Mouse (Mus musculus) limb, embryonic 11.5 days (tissue): Measurements from ENCODE around the gene Qtrt2. TPM values are rescaled to one million over a fixed set of nuclear protein-coding genes. Genes with fewer than 3 reads are reported as not detected.

Source experiments
- ATAC-seq: fragments of 200-750 bp; cut with Nextera tagmentation; 2 replicates; pipeline ENCODE4 v1.8.0; 2017; ENCODE audit warnings: low read depth; ENCODE audit not compliant: insufficient number of reproducible peaks, low FRiP score, low TSS enrichment
- DNase-seq: peaks from one replicate; pipeline ENCODE4 v3.0.0-alpha.2; 2015; ENCODE audit warnings: low spot score
- H3K27ac ChIP-seq: fragments of 300-500 bp; sonication (generic); replicated peaks from 2 replicates; pipeline ENCODE4 v1.5.1; 2014; ENCODE audit warnings: low read depth, mild to moderate bottlenecking, low read length
- H3K27me3 ChIP-seq: fragments of 300-500 bp; sonication (generic); 2 replicates; pipeline ENCODE4 v1.6.1; 2014; ENCODE audit warnings: mild to moderate bottlenecking, low read length, mixed read lengths; ENCODE audit not compliant: control insufficient read depth, insufficient read depth
- H3K36me3 ChIP-seq: fragments of 300-500 bp; sonication (generic); 2 replicates; pipeline ENCODE4 v1.6.1; 2014; ENCODE audit warnings: mild to moderate bottlenecking, low read length, moderate library complexity, mixed read lengths; ENCODE audit not compliant: control insufficient read depth, insufficient read depth
- H3K4me1 ChIP-seq: fragments of 300-500 bp; sonication (generic); 2 replicates; pipeline ENCODE4 v1.6.1; 2014; ENCODE audit warnings: low read length, mixed read lengths; ENCODE audit not compliant: control insufficient read depth, insufficient read depth
- H3K4me2 ChIP-seq: fragments of 300-500 bp; sonication (generic); 2 replicates; pipeline ENCODE4 v1.6.1; 2014; ENCODE audit warnings: low read depth, mild to moderate bottlenecking, moderate library complexity; ENCODE audit not compliant: severe bottlenecking
- H3K4me3 ChIP-seq: fragments of 300-500 bp; sonication (generic); 2 replicates; pipeline ENCODE4 v1.5.1; 2014; ENCODE audit warnings: low read depth, low read length
- H3K9ac ChIP-seq: fragments of 300-500 bp; sonication (generic); 2 replicates; pipeline ENCODE4 v1.6.1; 2014; ENCODE audit warnings: mild to moderate bottlenecking, low read length
- H3K9me3 ChIP-seq: fragments of 300-500 bp; sonication (generic); 2 replicates; pipeline ENCODE4 v1.6.1; 2016; ENCODE audit warnings: low read length; ENCODE audit not compliant: control insufficient read depth
- WGBS: fragments of 180-500 bp; shearing (Covaris S2); extraction: QIAGEN DNeasy Blood & Tissue Kit; methylation state at CpG from one replicate; pipeline ENCODE4 v1.1.7; 2014; 5-methylcytosine and 5-hydroxymethylcytosine counted together
- polyA plus RNA-seq: library from polyadenylated mRNA; unstranded; fragments of >200 nt; fragmentation: Nextera tagmentation; extraction: Ambion mirVana; gene quantifications from 2 replicates; pipeline ENCODE4 v1.2.1, GENCODE M21; 2014

Gene Qtrt2
- polyA plus RNA-seq, 1 experiment from 2014 or later, result 40.1 TPM

DNA sequence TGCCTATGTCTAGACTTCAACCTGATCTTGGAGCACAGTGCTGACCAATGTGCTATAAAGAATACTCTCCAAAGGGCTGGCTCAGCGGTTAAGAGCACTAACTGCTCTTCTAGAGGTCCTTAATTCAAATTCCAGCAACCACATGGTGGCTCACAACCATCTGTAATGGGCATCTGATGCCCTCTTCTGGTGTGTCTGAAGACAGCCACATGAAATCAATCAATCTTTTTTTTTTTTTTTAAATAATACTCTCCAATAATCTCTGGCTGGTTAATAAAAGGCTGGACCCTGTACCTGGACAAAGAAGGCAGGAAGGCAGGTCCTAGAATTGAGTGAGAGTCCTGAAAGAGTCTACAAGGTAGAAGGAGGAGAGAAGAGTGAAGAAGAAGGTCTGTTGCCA lies 76.8 kb downstream of the Qtrt2 start:
- Histone ChIP-seq H3K4me2 (no peak overlapping the region), H3K27ac (no peak overlapping the region), H3K9ac (no peak overlapping the region), H3K4me1 (no peaks in the 10 kb centered on the region), H3K4me3 (no peak overlapping the region), H3K9me3 (no peaks in the 10 kb centered on the region), H3K36me3 (no peaks in the 10 kb centered on the region), H3K27me3 (no peaks in the 10 kb centered on the region)
- DNase-seq (no peak), ATAC-seq (no peak)
- 58% methylated on average over 1 of the region's 1 CpGs for WGBS

DNA sequence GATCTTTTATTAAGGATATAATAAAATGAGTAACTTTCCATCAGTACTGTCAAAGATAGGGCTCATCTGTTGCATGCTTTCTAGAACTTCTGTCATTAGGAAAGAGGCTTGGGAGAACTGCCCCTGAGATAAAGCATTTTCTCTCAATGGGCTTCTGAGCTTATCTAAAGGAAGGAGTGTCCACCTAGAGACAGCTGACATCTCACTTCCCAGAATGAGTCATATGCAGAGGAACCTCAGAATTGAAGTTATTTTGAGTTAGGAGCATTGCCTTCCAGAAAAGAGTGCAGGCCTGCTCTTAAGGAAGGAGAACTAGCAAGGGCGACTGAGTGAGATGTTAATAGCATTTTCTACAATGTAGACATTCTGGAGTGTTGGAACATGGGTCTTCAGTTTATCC lies 85.4 kb downstream of the Qtrt2 start:
- Histone ChIP-seq H3K4me1 (no peaks in the 10 kb centered on the region), H3K27ac (no peak overlapping the region), H3K9ac (no peak overlapping the region), H3K4me2 (no peak overlapping the region), H3K9me3 (no peaks in the 10 kb centered on the region), H3K27me3 (no peaks in the 10 kb centered on the region), H3K36me3 (no peaks in the 10 kb centered on the region), H3K4me3 (no peak overlapping the region)
- no peak for DNase-seq
- 97% methylated on average over 1 of the region's 1 CpGs for WGBS
- no peak for ATAC-seq

DNA sequence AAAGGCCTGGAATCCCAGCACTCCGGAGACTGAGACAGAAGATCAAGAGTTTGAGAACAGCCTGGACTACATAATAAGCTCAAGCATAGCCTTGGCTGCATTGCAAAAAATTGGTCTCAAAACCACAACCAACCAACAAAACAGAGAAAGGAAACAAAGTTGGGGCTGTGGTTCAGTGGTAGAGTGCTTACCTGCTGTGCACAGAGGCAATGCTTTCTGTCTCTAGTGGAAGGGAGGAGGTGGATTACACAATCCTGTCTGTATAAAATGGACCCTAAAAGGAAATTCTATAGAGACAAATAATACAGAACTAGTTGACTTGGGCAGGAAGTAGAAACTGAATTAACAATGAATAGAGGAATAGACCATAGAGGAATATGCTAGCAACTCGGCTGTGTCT lies 94.7 kb downstream of the Qtrt2 start:
- Histone ChIP-seq H3K4me2 (no peak overlapping the region), H3K4me1 (no peaks in the 10 kb centered on the region), H3K36me3 (no peaks in the 10 kb centered on the region), H3K4me3 (no peak overlapping the region), H3K9me3 (no peaks in the 10 kb centered on the region), H3K9ac (no peak overlapping the region), H3K27me3 (no peaks in the 10 kb centered on the region), H3K27ac (no peak overlapping the region)
- DNase-seq, result no peak
- WGBS, result 98% methylated on average over 2 of the region's 2 CpGs
- no peak for ATAC-seq

DNA sequence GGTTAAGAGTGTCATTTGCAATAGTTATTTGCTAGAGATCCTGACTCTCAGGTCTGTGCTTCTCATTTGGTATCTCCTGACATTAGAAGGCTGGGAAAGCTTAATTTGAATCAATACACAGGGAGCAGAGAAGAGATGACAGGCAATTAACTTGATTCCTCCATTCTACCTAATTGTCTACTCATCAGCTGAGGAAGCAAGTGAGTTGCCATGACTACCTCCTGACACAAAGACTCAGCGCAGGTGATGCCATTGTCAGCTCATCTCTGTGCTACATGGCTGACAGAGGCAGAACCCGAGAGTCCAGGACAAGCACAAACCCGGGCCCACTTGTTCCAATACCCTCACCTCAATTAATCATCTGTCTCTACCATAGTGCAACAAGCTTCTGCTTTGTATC lies 99.1 kb downstream of the Qtrt2 start:
- Histone ChIP-seq H3K9me3 (no peaks in the 10 kb centered on the region), H3K4me2 (no peak overlapping the region), H3K27me3 (no peaks in the 10 kb centered on the region), H3K4me1 (no peaks in the 10 kb centered on the region; the same call in 1 of the 2 replicates), H3K4me3 (no peak overlapping the region), H3K27ac (no peak overlapping the region), H3K36me3 (no peaks in the 10 kb centered on the region), H3K9ac (no peak overlapping the region)
- ATAC-seq, result no peak
- 78% methylated on average over 3 of the region's 3 CpGs for WGBS
- DNase-seq, result no peak

DNA sequence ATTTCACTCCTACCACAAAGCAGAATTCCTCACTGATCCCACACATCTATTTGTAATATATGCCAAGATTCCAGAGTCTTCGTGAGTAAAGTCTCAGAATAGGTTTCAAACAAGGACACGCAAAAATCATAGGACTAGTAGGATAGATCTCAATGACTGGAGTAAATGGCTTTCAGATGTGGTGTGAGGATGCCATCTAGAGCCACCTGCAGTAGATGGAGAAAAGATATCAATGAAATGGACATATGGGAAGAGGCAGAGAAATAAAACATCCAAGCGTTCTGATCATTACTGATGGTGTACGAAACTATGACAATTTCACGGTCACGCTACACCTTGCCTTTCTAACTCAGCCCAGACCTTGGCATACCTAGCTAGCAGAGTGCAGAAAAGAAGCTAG lies 108.2 kb downstream of the Qtrt2 start:
- ATAC-seq, result no peak
- H3K27me3 ChIP-seq, result no peaks in the 10 kb centered on the region
- H3K36me3 ChIP-seq, result no peaks in the 10 kb centered on the region
- H3K9me3 ChIP-seq, result no peaks in the 10 kb centered on the region
- H3K4me3 ChIP-seq, result no peak overlapping the region
- no peak overlapping the region for H3K27ac ChIP-seq
- 95% methylated on average over 6 of the region's 6 CpGs for WGBS
- DNase-seq, result no peak
- H3K4me1 ChIP-seq, result no peaks in the 10 kb centered on the region; the same call in 1 of the 2 replicates
- no peak overlapping the region for H3K4me2 ChIP-seq
- no peak overlapping the region for H3K9ac ChIP-seq

DNA sequence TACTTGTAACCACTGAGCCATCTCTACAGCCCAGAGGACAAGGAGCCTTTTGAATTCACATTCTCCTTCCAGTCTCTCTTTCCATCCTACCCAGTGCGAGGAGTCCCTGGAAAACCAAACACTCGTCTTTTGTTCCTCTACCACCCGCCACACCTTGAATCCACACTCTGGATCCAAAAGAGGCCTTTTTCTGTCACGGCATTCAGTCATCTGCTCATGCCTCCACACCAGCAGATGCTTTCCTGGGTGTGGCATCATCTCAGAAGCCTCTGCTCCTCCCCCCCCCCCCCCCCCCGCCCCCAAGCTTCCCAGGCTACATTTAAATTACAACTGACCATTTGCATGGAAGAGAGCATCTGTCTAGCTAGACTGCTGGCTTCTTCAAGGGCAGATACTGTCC lies 110.3 kb downstream of the Qtrt2 start:
- ATAC-seq, result no peak
- Histone ChIP-seq H3K27ac (no peak overlapping the region), H3K4me1 (no peaks in the 10 kb centered on the region), H3K9ac (no peak overlapping the region), H3K36me3 (no peaks in the 10 kb centered on the region), H3K27me3 (no peaks in the 10 kb centered on the region), H3K4me2 (no peak overlapping the region), H3K4me3 (no peak overlapping the region), H3K9me3 (no peaks in the 10 kb centered on the region)
- DNase-seq, result no peak
- 85% methylated on average over 4 of the region's 5 CpGs for WGBS

DNA sequence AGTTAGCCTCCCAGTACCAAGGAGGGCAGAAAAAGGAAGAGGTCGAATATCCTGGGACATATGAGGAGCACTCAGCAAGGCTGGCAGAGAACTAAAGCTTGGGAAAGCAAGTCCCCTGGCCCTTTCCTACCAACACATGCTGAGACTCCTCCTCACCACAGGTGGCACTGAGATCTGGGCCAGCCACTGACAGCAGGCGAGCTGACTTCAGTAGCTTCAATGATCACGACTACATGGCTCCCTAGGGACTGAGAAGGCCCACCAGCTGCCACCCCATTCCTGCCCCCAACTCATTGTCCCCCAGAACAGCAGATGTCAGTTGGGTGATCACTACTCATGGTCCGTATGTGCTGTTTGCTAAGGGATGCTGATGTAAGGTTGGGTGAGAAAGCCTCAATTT lies 112.0 kb downstream of the Qtrt2 start:
- Histone ChIP-seq H3K4me1 (no peaks in the 10 kb centered on the region), H3K9ac (no peak overlapping the region), H3K27me3 (no peaks in the 10 kb centered on the region), H3K4me2 (no peak overlapping the region), H3K9me3 (no peaks in the 10 kb centered on the region), H3K4me3 (no peak overlapping the region), H3K27ac (no peak overlapping the region), H3K36me3 (no peaks in the 10 kb centered on the region)
- WGBS, result 55% methylated on average over 4 of the region's 4 CpGs
- ATAC-seq (no peak), DNase-seq (no peak)

Other genes with a start within 250 kb of the Qtrt2 start
- not detected in 2 replicates for gene Drd3, start 172.8 kb downstream of the Qtrt2 start, polyA plus RNA-seq
- 12.6 and 14.4 TPM in 2 replicates for gene Ccdc191, start 37.0 kb downstream of the Qtrt2 start, polyA plus RNA-seq
- 0.61 and 0.64 TPM in 2 replicates for gene Zdhhc23, start 53.0 kb upstream of the Qtrt2 start, polyA plus RNA-seq
- 3.7 and 4.3 TPM in 2 replicates for gene Gramd1c, start 136.5 kb upstream of the Qtrt2 start, polyA plus RNA-seq
- 52.3 and 52.5 TPM in 2 replicates for gene Atp6v1a, start 212.9 kb upstream of the Qtrt2 start, polyA plus RNA-seq
- 88.1 and 97.9 TPM in 2 replicates for gene Naa50, start 213.0 kb upstream of the Qtrt2 start, polyA plus RNA-seq
- gene Usf3, start 246.4 kb upstream of the Qtrt2 start, polyA plus RNA-seq, result 5.1 and 5.7 TPM in 2 replicates